Mouse (Mus musculus) thymus, adult 2 months (tissue): ENCODE data around the gene Vti1a. TPM values are rescaled to one million over a fixed set of nuclear protein-coding genes. Genes with fewer than 3 reads are reported as not detected.

Experiments
- DNase-seq: peaks from one replicate; pipeline ENCODE4 v3.0.0; 2021
- H3K27ac ChIP-seq: fragments of 200-500 bp; 2 replicates; pipeline ENCODE4 v1.5.1; 2012; ENCODE audit warnings: low read length, control low read depth; ENCODE audit not compliant: control insufficient read depth, insufficient read depth
- H3K27me3 ChIP-seq: fragments of 200-500 bp; 2 replicates; pipeline ENCODE4 v1.6.1; 2012; ENCODE audit warnings: mild to moderate bottlenecking, low read length, moderate library complexity, mixed read lengths; ENCODE audit not compliant: control insufficient read depth, insufficient read depth
- H3K36me3 ChIP-seq: fragments of 200-500 bp; 2 replicates; pipeline ENCODE4 v1.6.1; 2012; ENCODE audit warnings: mild to moderate bottlenecking, low read length, moderate library complexity; ENCODE audit not compliant: control insufficient read depth, insufficient read depth
- H3K4me1 ChIP-seq: fragments of 200-500 bp; replicated peaks from 2 replicates; pipeline ENCODE4 v1.6.1; 2012; ENCODE audit warnings: low read length; ENCODE audit not compliant: control insufficient read depth, insufficient read depth
- H3K4me3 ChIP-seq: fragments of 200-500 bp; 2 replicates; pipeline ENCODE4 v1.5.1; 2012; ENCODE audit warnings: mild to moderate bottlenecking, low read length, control low read depth, moderate library complexity; ENCODE audit not compliant: control insufficient read depth, insufficient read depth
- CTCF ChIP-seq: fragments of 200-500 bp; IDR thresholded peaks from 2 replicates; pipeline ENCODE4 v1.5.1; 2012; ENCODE audit warnings: mild to moderate bottlenecking, control low read depth, low read length, moderate library complexity, borderline replicate concordance; ENCODE audit not compliant: control insufficient read depth, poor library complexity, insufficient read depth; ENCODE audit errors: extremely low read depth
- POLR2A ChIP-seq: fragments of 200-500 bp; IDR thresholded peaks from 2 replicates; pipeline ENCODE4 v1.6.1; 2012; ENCODE audit warnings: mild to moderate bottlenecking, low read length, control low read depth, moderate library complexity; ENCODE audit not compliant: control insufficient read depth, poor library complexity, insufficient read depth; ENCODE audit errors: extremely low read depth
- WGBS: fragments of 180-500 bp; shearing (Covaris S2); methylation state at CpG from one replicate; pipeline ENCODE4 v1.1.7; 2018; 5-methylcytosine and 5-hydroxymethylcytosine counted together
- polyA plus RNA-seq: library from polyadenylated mRNA; depleted of rRNA; stranded (reverse); fragments of >200 nt; gene quantifications from 2 replicates; pipeline ENCODE4 v1.2.3, GENCODE M21; 2012

Vti1a gene
- polyA plus RNA-seq, 1 experiment = 15.4 TPM

DNA sequence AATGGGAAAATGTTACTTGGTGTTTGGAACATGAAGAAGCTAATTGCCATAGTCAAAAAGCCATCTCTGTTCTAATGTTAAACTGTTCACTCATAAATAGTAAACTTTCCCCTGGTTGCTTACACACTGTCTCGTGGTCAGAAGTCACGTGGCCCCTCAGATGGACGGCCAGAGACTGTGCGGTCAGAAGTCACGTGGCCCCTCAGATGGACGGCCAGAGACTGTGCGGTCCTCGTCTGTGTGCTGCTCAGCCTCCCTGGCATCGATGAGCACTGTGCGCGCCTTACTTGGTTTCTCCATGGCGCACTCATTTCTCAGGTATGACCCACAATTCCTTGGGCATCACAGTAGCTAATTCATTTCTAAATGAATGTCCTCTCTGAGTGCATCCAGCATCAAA, 20.3 kb downstream of the Vti1a start:
- H3K27me3 ChIP-seq = no peaks in the 10 kb centered on the region
- H3K4me1 ChIP-seq = no peaks in the 10 kb centered on the region
- TF ChIP-seq POLR2A (no peak), CTCF (no peak)
- no peak for DNase-seq
- no peak overlapping the region for H3K27ac ChIP-seq
- 93% methylated on average over 12 of the region's 12 CpGs for WGBS
- H3K36me3 ChIP-seq = no peaks in the 10 kb centered on the region
- no peak overlapping the region for H3K4me3 ChIP-seq

DNA sequence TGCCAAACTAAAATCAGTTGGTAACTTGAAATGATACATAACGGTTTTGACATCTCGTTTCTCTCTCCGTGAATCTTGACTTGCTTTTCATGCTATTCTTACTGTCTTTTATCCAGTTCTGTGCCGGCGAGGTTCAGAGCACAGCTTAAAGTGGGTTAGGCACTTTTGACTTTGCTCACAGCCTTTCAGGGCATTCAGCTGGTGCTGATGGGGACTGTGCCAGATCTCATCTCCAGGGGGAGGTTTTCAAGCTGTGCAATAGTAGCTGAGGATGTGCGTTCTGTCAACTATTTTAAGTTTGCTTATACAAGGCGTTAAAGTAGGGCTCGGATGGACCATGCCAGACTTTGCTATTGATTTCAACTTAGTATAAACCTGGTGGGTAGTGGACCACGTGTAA, 21.0 kb downstream of the Vti1a start:
- no peaks in the 10 kb centered on the region for H3K36me3 ChIP-seq
- no peak overlapping the region for H3K4me3 ChIP-seq
- no peaks in the 10 kb centered on the region for H3K4me1 ChIP-seq
- H3K27ac ChIP-seq = no peak overlapping the region
- H3K27me3 ChIP-seq = no peaks in the 10 kb centered on the region
- WGBS = 94% methylated on average over 9 of the region's 9 CpGs
- DNase-seq = no peak
- no peak for TF ChIP-seq CTCF
- no peak for TF ChIP-seq POLR2A

DNA sequence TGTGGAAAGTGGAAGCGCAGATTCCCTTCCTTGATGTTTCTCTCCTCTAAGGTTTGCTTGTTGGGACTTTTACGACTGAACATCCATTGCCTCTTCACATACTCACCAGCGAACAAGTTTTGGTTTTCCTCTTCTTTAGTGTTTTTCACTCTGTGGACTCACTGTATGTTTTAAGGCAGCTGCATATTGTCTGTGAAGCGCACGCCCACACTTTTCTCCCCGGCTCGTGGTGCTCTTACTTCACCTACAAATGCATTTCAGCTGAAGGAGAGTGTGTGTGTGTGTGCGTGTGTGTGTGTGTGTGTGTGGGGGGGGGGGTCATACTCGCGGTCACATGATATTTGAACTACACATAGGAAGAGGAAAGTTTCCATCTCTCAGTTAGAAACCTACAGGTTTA, 21.6 kb downstream of the Vti1a start:
- TF ChIP-seq POLR2A (no peak), CTCF (no peak)
- H3K27me3 ChIP-seq = no peaks in the 10 kb centered on the region
- WGBS = 91% methylated on average over 10 of the region's 10 CpGs
- H3K4me3 ChIP-seq = no peak overlapping the region
- no peaks in the 10 kb centered on the region for H3K36me3 ChIP-seq
- H3K27ac ChIP-seq = no peak overlapping the region
- DNase-seq = no peak
- H3K4me1 ChIP-seq = no peaks in the 10 kb centered on the region

DNA sequence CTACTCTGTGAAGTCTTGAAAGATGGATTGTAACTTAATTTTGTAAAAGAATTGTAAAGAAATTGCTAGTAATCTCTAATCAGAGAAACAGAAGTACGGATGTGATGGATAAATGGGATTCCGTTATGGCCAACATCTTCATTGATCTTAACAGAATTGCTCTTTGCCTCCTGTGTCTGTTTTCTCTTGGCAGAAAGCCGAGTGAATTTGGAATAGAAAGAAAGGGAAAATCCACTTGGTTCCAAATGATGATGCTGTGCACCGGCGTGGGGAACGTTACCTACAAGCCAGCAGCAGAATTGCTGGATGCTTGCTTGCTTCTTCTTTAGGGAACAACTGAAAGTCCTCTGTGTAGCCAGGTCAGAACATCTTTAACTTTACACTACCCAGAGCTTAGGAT, 24.4 kb downstream of the Vti1a start:
- 94% methylated on average over 6 of the region's 6 CpGs for WGBS
- DNase-seq = no peak
- TF ChIP-seq POLR2A (no peak), CTCF (no peak)
- no peaks in the 10 kb centered on the region for H3K27me3 ChIP-seq
- H3K4me3 ChIP-seq = no peak overlapping the region
- no peak overlapping the region for H3K27ac ChIP-seq
- no peaks in the 10 kb centered on the region for H3K36me3 ChIP-seq
- no peaks in the 10 kb centered on the region for H3K4me1 ChIP-seq

DNA sequence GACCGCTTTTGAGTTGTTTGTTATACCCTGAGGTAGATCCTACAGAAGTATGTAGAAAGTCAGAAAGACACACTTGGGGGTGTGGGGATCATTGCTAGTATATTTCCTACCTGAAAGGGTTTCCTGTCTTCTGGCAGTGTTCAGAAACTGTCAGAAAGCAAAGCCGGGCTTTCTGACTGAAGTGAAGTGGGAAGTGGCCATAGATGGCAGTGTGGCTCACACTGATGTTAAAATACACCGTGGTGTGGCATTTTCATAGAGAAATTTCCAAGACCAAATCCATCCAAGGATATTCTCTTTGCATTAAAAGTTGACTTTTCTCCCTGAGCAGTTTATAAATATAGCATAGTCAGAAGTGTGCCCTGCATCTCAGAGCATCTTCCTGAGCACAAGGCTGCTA, 25.3 kb downstream of the Vti1a start:
- H3K4me3 ChIP-seq = no peak overlapping the region
- no peaks in the 10 kb centered on the region for H3K27me3 ChIP-seq
- 73% methylated on average over 3 of the region's 3 CpGs for WGBS
- no peak for DNase-seq
- no peaks in the 10 kb centered on the region for H3K4me1 ChIP-seq
- TF ChIP-seq POLR2A (no peak), CTCF (no peak)
- H3K27ac ChIP-seq = no peak overlapping the region
- no peaks in the 10 kb centered on the region for H3K36me3 ChIP-seq

DNA sequence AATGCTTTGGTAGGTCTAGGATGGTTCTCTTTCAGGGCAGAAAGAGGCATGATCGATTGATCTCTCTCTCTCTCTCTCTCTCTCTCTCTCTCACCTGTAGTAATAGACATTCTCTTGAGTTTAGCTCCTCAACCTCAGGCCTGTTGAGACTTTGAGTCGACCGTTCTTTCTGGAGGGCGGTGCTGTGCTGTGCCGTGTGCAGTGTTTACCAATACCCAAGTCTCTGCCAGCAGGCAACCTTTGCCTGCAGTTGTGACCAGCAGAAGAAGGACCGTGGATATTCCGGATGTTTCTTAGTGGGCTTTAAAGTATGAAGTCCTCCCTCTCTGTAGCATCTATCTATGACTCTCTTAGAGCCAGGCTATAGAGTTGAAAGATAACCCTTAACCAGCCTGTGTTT, 26.3 kb downstream of the Vti1a start:
- no peaks in the 10 kb centered on the region for H3K36me3 ChIP-seq
- no peak for DNase-seq
- 97% methylated on average over 7 of the region's 7 CpGs for WGBS
- no peaks in the 10 kb centered on the region for H3K4me1 ChIP-seq
- no peak overlapping the region for H3K27ac ChIP-seq
- H3K27me3 ChIP-seq = no peaks in the 10 kb centered on the region
- TF ChIP-seq POLR2A (no peak), CTCF (no peak)
- H3K4me3 ChIP-seq = no peak overlapping the region

DNA sequence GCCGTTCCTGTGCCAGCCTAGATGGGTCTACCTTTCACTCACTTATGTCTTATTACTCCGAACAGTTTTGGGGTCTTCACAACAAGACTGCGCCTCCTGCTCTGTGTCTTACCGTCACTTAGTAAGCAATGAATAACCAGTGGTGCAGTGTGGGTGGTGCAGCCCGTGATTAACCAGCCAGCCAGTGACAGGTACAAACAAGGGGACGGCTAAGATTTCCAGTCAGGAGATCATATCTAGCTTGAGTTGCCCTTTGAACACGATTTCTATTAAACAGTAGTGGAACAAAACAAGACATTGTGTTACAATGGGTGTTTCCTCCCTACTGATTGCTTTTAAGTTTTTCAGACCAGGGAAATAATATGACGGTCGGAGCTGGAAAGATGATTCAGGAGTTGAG, 27.2 kb downstream of the Vti1a start:
- H3K27me3 ChIP-seq = no peaks in the 10 kb centered on the region
- H3K4me1 ChIP-seq = no peaks in the 10 kb centered on the region
- no peak overlapping the region for H3K27ac ChIP-seq
- 95% methylated on average over 9 of the region's 9 CpGs for WGBS
- no peak for DNase-seq
- no peaks in the 10 kb centered on the region for H3K36me3 ChIP-seq
- no peak overlapping the region for H3K4me3 ChIP-seq
- TF ChIP-seq CTCF (no peak), POLR2A (no peak)
